Mouse (Mus musculus) limb, embryonic 10.5 days (tissue): ENCODE results near the gene Numa1. TPM values are rescaled to one million over a fixed set of nuclear protein-coding genes. Genes with fewer than 3 reads are reported as not detected.
"Not testable (repeated sequence)": the region's sequence is repeated elsewhere in the genome, so short reads cannot be mapped to it uniquely, and the experiment has no call there.

Experiments used
- DNase-seq: peaks from one replicate; pipeline ENCODE4 v3.0.0-alpha.2; 2017; ENCODE audit warnings: low spot score
- H3K27ac ChIP-seq: fragments of 300-500 bp; sonication (generic); 2 replicates; pipeline ENCODE4 v1.5.1; 2016; ENCODE audit warnings: mild to moderate bottlenecking
- H3K27me3 ChIP-seq: fragments of 300-500 bp; sonication (generic); 2 replicates; pipeline ENCODE4 v1.6.1; 2016; ENCODE audit warnings: low read depth, mild to moderate bottlenecking; ENCODE audit not compliant: poor library complexity, severe bottlenecking
- H3K36me3 ChIP-seq: fragments of 300-500 bp; sonication (generic); 2 replicates; pipeline ENCODE4 v1.6.1; 2016; ENCODE audit warnings: mild to moderate bottlenecking, moderate library complexity
- H3K4me1 ChIP-seq: fragments of 300-500 bp; sonication (generic); 2 replicates; pipeline ENCODE4 v1.6.1; 2016
- H3K4me3 ChIP-seq: fragments of 300-500 bp; sonication (generic); 2 replicates; pipeline ENCODE4 v1.5.1; 2016; ENCODE audit warnings: mild to moderate bottlenecking, moderate library complexity
- H3K9me3 ChIP-seq: fragments of 300-500 bp; sonication (generic); replicated peaks from 2 replicates; pipeline ENCODE4 v1.6.1; 2016; ENCODE audit warnings: mild to moderate bottlenecking
- WGBS: fragments of 180-500 bp; shearing (Covaris S2); methylation state at CpG from one replicate; pipeline ENCODE4 v1.1.7; 2016; 5-methylcytosine and 5-hydroxymethylcytosine counted together
- polyA plus RNA-seq: library from polyadenylated mRNA; unstranded; fragments of >200 nt; fragmentation: Nextera tagmentation; extraction: Ambion mirVana; gene quantifications from 2 replicates; pipeline ENCODE4 v1.2.1, GENCODE M21; 2016

Gene Numa1
- polyA plus RNA-seq, 1 experiment from 2014 or later = 130 TPM

DNA sequence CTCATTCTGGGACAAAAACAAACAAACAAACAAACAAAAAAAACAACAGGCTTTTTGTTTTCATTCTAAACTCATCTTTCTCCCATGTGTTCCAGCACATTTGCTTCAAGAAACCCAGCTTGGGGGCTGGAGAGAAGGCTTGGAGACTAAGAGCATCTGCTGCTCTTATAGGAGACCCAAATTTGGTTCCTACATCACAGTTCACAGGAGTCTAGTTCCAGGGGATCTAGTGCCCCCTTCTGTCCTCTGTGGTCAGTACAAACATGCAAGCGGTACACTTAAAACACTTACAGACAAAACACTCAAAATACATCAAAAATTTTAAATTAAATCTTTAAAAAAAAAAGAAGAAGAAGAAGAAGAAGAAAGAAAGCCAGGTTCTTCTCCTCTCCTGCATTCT lies 101.0 kb downstream of the Numa1 start:
- H3K27ac ChIP-seq = no peak overlapping the region
- no peak overlapping the region for H3K4me3 ChIP-seq
- no peaks in the 10 kb centered on the region for H3K4me1 ChIP-seq
- no peaks in the 10 kb centered on the region for H3K27me3 ChIP-seq
- H3K9me3 ChIP-seq = no peaks in the 10 kb centered on the region
- WGBS = 94% methylated on average over 1 of the region's 1 CpGs
- DNase-seq = no peak
- H3K36me3 ChIP-seq = peaks cover 100% of the 10 kb centered on the region

GRCm38 (mm10) chr7:102035534-102035933 lies 101.6 kb downstream of the Numa1 start:
- Histone ChIP-seq H3K4me1 (no peaks in the 10 kb centered on the region), H3K27ac (no peak overlapping the region), H3K9me3 (no peaks in the 10 kb centered on the region), H3K27me3 (no peaks in the 10 kb centered on the region), H3K4me3 (no peak overlapping the region), H3K36me3 (peaks cover 100% of the 10 kb centered on the region)
- WGBS = 95% methylated on average over 2 of the region's 2 CpGs
- DNase-seq = no peak

DNA sequence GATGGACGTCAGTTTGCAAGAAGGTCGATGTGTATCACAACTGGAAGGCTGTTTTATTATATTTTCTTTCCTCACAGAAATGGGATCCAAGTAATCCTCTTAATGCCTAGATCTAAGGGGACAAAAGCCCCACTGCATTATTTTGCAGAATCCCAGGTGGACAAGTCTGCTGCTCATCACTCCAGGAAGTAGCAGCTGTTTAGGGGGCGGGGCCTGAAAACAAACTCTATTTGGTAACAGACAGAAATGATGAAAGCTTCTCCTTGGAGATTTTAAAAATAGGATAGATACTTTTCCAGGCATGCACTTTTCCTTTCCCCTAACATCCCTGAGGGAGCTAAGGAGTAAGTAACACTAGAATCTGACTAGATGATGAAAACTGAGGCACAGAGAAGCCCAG lies 103.4 kb downstream of the Numa1 start:
- Histone ChIP-seq H3K4me3 (no peak overlapping the region), H3K27me3 (no peaks in the 10 kb centered on the region), H3K4me1 (no peaks in the 10 kb centered on the region), H3K27ac (no peak overlapping the region), H3K9me3 (no peaks in the 10 kb centered on the region), H3K36me3 (peaks cover 97% of the 10 kb centered on the region)
- no peak for DNase-seq
- WGBS = 96% methylated on average over 3 of the region's 3 CpGs

DNA sequence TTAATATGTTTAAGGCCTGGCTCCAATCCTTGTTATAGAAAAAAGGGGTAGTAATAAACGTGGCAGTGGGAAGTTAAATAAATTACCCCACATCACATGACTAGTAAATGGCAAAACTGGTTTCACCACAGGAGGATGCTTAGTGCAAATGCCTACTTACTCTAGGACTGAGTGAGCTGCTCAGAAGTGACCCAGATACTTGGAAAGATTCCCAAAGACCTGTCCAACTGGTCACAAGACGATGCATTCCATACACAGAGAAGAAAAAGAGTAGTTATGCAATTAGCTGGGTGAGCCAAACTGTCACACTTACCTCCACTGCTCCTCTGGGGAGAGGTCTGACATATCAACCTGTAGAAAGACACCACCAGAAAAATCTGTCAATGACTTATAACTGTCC lies 108.4 kb downstream of the Numa1 start:
- H3K36me3 ChIP-seq = peaks cover 62% of the 10 kb centered on the region

GRCm38 (mm10) chr7:102048524-102048923 lies 114.6 kb downstream of the Numa1 start:
- H3K36me3 ChIP-seq = peaks cover 53% of the 10 kb centered on the region
- not testable (repeated sequence) for DNase-seq, H3K9me3 ChIP-seq, H3K27ac ChIP-seq, H3K4me3 ChIP-seq, H3K27me3 ChIP-seq
- peaks cover 15% of the 10 kb centered on the region for H3K4me1 ChIP-seq

More for the DNA sequence above, 108.4 kb downstream of the Numa1 start:
- Histone ChIP-seq H3K9me3 (no peaks in the 10 kb centered on the region), H3K27ac (no peak overlapping the region), H3K4me3 (no peak overlapping the region), H3K4me1 (peaks cover 15% of the 10 kb centered on the region), H3K27me3 (no peaks in the 10 kb centered on the region)
- no peak for DNase-seq
- WGBS = 90% methylated on average over 2 of the region's 2 CpGs

DNA sequence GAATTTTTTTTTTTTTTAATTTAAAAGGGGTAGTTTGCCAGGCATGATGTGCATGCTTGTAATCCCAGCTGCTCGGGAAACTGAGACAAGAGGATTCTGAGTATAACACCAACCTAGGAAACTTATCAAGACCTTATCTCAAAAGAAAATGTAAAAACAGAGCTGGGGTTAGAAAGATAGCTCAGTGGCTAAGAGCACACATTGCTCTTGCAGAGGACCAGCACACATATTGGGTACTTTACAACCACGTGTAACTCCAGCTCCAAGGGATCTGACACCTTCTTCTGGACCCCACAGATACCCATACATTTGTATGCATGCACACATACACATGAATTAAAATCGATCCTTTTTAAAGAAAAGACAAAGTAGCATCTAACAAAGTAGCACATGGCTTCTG lies 127.4 kb downstream of the Numa1 start:
- peaks cover 47% of the 10 kb centered on the region for H3K36me3 ChIP-seq
- peaks cover 13% of the 10 kb centered on the region for H3K4me1 ChIP-seq
- no peaks in the 10 kb centered on the region for H3K9me3 ChIP-seq
- 94% methylated on average over 3 of the region's 3 CpGs for WGBS
- no peaks in the 10 kb centered on the region for H3K27me3 ChIP-seq
- no peak overlapping the region for H3K27ac ChIP-seq
- H3K4me3 ChIP-seq = no peak overlapping the region
- DNase-seq = no peak

GRCm38 (mm10) chr7:102062203-102062602 lies 128.3 kb downstream of the Numa1 start:
- H3K27ac ChIP-seq = no peak overlapping the region
- no peaks in the 10 kb centered on the region for H3K9me3 ChIP-seq
- H3K36me3 ChIP-seq = peaks cover 41% of the 10 kb centered on the region
- no peaks in the 10 kb centered on the region for H3K27me3 ChIP-seq
- no peak overlapping the region for H3K4me3 ChIP-seq
- H3K4me1 ChIP-seq = peaks cover 16% of the 10 kb centered on the region
- 98% methylated on average over 1 of the region's 1 CpGs for WGBS
- no peak for DNase-seq

GRCm38 (mm10) chr7:102063891-102064290 lies 130.0 kb downstream of the Numa1 start:
- WGBS = 90% methylated on average over 9 of the region's 9 CpGs
- Histone ChIP-seq H3K9me3 (no peaks in the 10 kb centered on the region), H3K4me3 (peak overlapping the region; percentile 83), H3K27ac (no peak overlapping the region), H3K4me1 (peaks cover 16% of the 10 kb centered on the region), H3K36me3 (peaks cover 43% of the 10 kb centered on the region), H3K27me3 (no peaks in the 10 kb centered on the region)
- no peak for DNase-seq

Other genes starting within 250 kb of the Numa1 start
- 0.11 TPM in 1 of 2 replicates, not detected in the other for gene Phox2a, start 115.8 kb upstream of the Numa1 start, polyA plus RNA-seq
- 41.6 and 57.8 TPM in 2 replicates for gene Inppl1, start 95.9 kb upstream of the Numa1 start, polyA plus RNA-seq
- gene Folr2, start 76.9 kb upstream of the Numa1 start, polyA plus RNA-seq = 0.21 TPM in 1 of 2 replicates, not detected in the other
- gene Anapc15, start 70.4 kb upstream of the Numa1 start, polyA plus RNA-seq = 115 and 120 TPM in 2 replicates
- not detected in 2 replicates for gene Folr1, start 63.3 kb upstream of the Numa1 start, polyA plus RNA-seq
- gene Lamtor1, start 28.2 kb upstream of the Numa1 start, polyA plus RNA-seq = 180 and 181 TPM in 2 replicates
- 0.73 and 0.94 TPM in 2 replicates for gene Tomt, start 27.8 kb upstream of the Numa1 start, polyA plus RNA-seq
- gene Lrrc51, start 216 bp upstream of the Numa1 start, polyA plus RNA-seq = 9.4 and 11.2 TPM in 2 replicates
- 2.3 and 3.4 TPM in 2 replicates for gene Il18bp, start 84.6 kb downstream of the Numa1 start, polyA plus RNA-seq
- gene Rnf121, start 131.4 kb downstream of the Numa1 start, polyA plus RNA-seq = 29.3 and 31.0 TPM in 2 replicates
- gene Xndc1, start 131.4 kb downstream of the Numa1 start, polyA plus RNA-seq = 39.7 and 51.5 TPM in 2 replicates
- gene Xntrpc, start 131.6 kb downstream of the Numa1 start, polyA plus RNA-seq = 1.4 and 1.8 TPM in 2 replicates
- gene Trpc2, start 149.0 kb downstream of the Numa1 start, polyA plus RNA-seq = not detected in 2 replicates
- gene Art1, start 167.6 kb downstream of the Numa1 start, polyA plus RNA-seq = 0.50 and 0.85 TPM in 2 replicates
- gene Art5, start 175.4 kb downstream of the Numa1 start, polyA plus RNA-seq = 4.3 and 5.8 TPM in 2 replicates
- gene Chrna10, start 182.7 kb downstream of the Numa1 start, polyA plus RNA-seq = 0.14 TPM in 1 of 2 replicates, not detected in the other